Mouse (Mus musculus) liver, adult 2 months (tissue): ENCODE data around the gene Mtcp1.

Experiments
- CTCF ChIP-seq: fragments of 200-500 bp; IDR thresholded peaks from 2 replicates; pipeline ENCODE4 v1.5.1; 2011; ENCODE audit warnings: low read depth, low read length, control low read depth
- POLR2A ChIP-seq: fragments of 200-500 bp; IDR thresholded peaks from 2 replicates; pipeline ENCODE4 v1.6.1; 2011; ENCODE audit warnings: low read length, control low read depth; ENCODE audit not compliant: insufficient read depth; ENCODE audit errors: extremely low read depth

DNA sequence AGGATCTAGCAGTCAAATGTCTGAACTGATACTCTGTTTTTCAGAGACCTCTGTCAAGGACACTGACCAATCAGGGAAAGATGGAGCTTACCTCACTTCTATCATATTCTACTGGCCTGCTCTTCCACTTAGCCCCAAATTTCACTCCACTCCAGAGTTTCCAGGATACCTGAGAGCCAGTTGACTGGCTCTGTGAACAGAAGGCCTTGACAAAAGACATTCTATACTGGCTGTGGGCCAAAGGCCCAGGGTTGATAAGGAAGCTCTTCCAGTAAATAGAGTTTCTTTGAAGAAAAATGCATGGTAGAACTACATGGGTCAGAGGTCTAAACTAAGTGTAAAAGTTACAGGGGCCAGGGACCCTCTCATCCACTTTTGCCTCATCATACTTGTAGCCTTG is 46.2 kb downstream of the Mtcp1 start:
- no peak for TF ChIP-seq CTCF
- no peak for TF ChIP-seq POLR2A
